Mouse (Mus musculus) CH12.LX (cell line): ENCODE measurements around the gene Emc1.

Source experiments
- CHD1 ChIP-seq: IDR thresholded peaks from 2 replicates; pipeline ENCODE4 v1.6.1; 2012; ENCODE audit warnings: low read depth, low read length, improper control_type of control experiment, inconsistent platforms
- CHD2 ChIP-seq: IDR thresholded peaks from 2 replicates; pipeline ENCODE4 v1.6.1; 2011; ENCODE audit warnings: low read length, improper control_type of control experiment
- CTCF ChIP-seq, 2 experiments: IDR thresholded peaks in 1 of 2; conservative IDR thresholded peaks in 1 of 2; 2 replicates each; pipeline ENCODE4 v1.5.1; 2011 to 2012; ENCODE audit warnings: low read depth in 2 of 2, low read length in 2 of 2, improper control_type of control experiment in 1 of 2, inconsistent platforms in 1 of 2, mild to moderate bottlenecking in 1 of 2, moderate library complexity in 1 of 2
- EP300 ChIP-seq: IDR thresholded peaks from 2 replicates; pipeline ENCODE4 v1.6.1; 2011; ENCODE audit warnings: low read length, improper control_type of control experiment
- ETS1 ChIP-seq: conservative IDR thresholded peaks from 2 replicates; pipeline ENCODE4 v1.6.1; 2012; ENCODE audit warnings: low read depth, mild to moderate bottlenecking, inconsistent platforms, low read length, improper control_type of control experiment, moderate library complexity
- MAFK ChIP-seq: IDR thresholded peaks from 2 replicates; pipeline ENCODE4 v1.6.1; 2011; ENCODE audit warnings: low read length, improper control_type of control experiment; ENCODE audit not compliant: insufficient replicate concordance
- MAX ChIP-seq: IDR thresholded peaks from 2 replicates; pipeline ENCODE4 v1.6.1; 2011; ENCODE audit warnings: low read length, improper control_type of control experiment
- MEF2A ChIP-seq: IDR thresholded peaks from 2 replicates; pipeline ENCODE4 v1.6.1; 2014; ENCODE audit warnings: low read depth, mild to moderate bottlenecking, inconsistent platforms, low read length, improper control_type of control experiment, borderline replicate concordance
- POLR2A ChIP-seq: IDR thresholded peaks from 2 replicates; pipeline ENCODE4 v1.6.1; 2011; ENCODE audit warnings: low read depth, mild to moderate bottlenecking, improper control_type of control experiment, low read length
- POLR2AphosphoS2 ChIP-seq: IDR thresholded peaks from 2 replicates; pipeline ENCODE4 v1.6.1; 2011; ENCODE audit warnings: low read depth, low read length, improper control_type of control experiment
- TBP ChIP-seq: conservative IDR thresholded peaks from 2 replicates; pipeline ENCODE4 v1.6.1; 2011; ENCODE audit warnings: low read depth, low read length, improper control_type of control experiment
- USF2 ChIP-seq: conservative IDR thresholded peaks from 2 replicates; pipeline ENCODE4 v1.6.1; 2011; ENCODE audit warnings: low read depth, low read length, improper control_type of control experiment
- ZNF384 ChIP-seq: IDR thresholded peaks from 2 replicates; pipeline ENCODE4 v1.6.1; 2012; ENCODE audit warnings: low read depth, low read length, improper control_type of control experiment, inconsistent platforms

DNA sequence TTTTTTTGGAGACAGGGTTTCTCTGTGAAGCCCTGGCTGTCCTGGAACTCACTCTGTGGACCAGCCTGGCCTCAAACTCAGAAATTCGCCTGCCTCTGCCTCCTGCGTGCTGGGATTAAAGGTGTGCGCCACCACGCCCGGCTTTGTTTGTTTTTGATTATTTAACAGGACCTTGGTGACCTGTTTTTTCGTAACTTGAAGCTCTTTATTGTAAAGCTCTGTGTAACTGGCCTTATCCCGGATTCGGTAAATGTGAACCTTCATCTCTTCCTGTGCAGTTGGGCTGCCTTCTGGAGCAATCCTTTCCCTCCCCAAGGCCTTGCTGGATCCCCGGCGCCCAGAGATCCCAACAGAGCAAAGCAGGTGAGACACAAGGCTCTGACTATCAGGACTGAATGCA is 21.1 kb downstream of the Emc1 start:
- no peak for TF ChIP-seq MAX
- TF ChIP-seq CTCF (conservative IDR thresholded peaks at IDR 0.05 in 1 of 2, IDR thresholded peaks at IDR 0.05 in 1 of 2; ENCODE audit: low read depth in 2 of 2, low read length in 2 of 2), result no peak
- TF ChIP-seq ZNF384, result no peak
- no peak for TF ChIP-seq MAFK
- no peak for TF ChIP-seq POLR2A
- TF ChIP-seq CHD2, result no peak
- TF ChIP-seq USF2, result no peak
- TF ChIP-seq EP300, result no peak
- TF ChIP-seq MEF2A, result no peak
- TF ChIP-seq CHD1, result no peak
- TF ChIP-seq ETS1, result no peak
- no peak for TF ChIP-seq POLR2AphosphoS2
- no peak for TF ChIP-seq TBP
